Mouse (Mus musculus) liver, embryonic 14.5 days (tissue): ENCODE data around the gene Med13l.

Source experiments
- CTCF ChIP-seq: IDR thresholded peaks from 2 replicates; pipeline ENCODE4 v1.5.1; 2016; ENCODE audit warnings: antibody characterized with exemption, low read depth, control low read depth
- EP300 ChIP-seq: IDR thresholded peaks from 2 replicates; pipeline ENCODE4 v1.6.1; 2016; ENCODE audit warnings: antibody characterized with exemption, low read depth

- TF ChIP-seq CTCF, result no peak
- no peak for TF ChIP-seq EP300
Measured at GRCm38 (mm10) chr5:118654599-118654998, 94.1 kb downstream of the Med13l start.
